Mouse (Mus musculus): Measurements from ENCODE around the gene Upf2. TPM values are rescaled to one million over a fixed set of nuclear protein-coding genes. Genes with fewer than 3 reads are reported as not detected.

Upf2 gene
- 5.2 and 6.8 TPM in 2 replicates for polyA plus RNA-seq (2012)

GRCm38 (mm10) chr2:5950766-5951595, at the start of gene Upf2:
Upf2 (plus strand) TSS chr2:5951469.

GRCm38 (mm10) chr2:5942416-5943032, 8.7 kb upstream of the Upf2 start, which contains the start of gene Dhtkd1:
Dhtkd1 (minus strand) TSS chr2:5942792.

Other genes starting within 250 kb of the Upf2 start
- gene Camk1d, start 237.0 kb upstream of the Upf2 start, polyA plus RNA-seq (2012) = 5.6 and 6.8 TPM in 2 replicates
- gene Nudt5, start 106.5 kb upstream of the Upf2 start, polyA plus RNA-seq (2012) = 11.3 and 15.3 TPM in 2 replicates
- gene Cdc123, start 106.3 kb upstream of the Upf2 start, polyA plus RNA-seq (2012) = 84.9 and 101 TPM in 2 replicates
- gene Gm13199, start 88.5 kb upstream of the Upf2 start, polyA plus RNA-seq (2012) = 0.12 and 0.24 TPM in 2 replicates
- 1.4 and 1.9 TPM in 2 replicates for gene Sec61a2, start 56.0 kb upstream of the Upf2 start, polyA plus RNA-seq (2012)
- gene Dhtkd1, start 8.7 kb upstream of the Upf2 start, polyA plus RNA-seq (2012) = 0.23 TPM in 2 replicates
- 1.7 and 3.0 TPM in 2 replicates for gene Proser2, start 178.7 kb downstream of the Upf2 start, polyA plus RNA-seq (2012)